Mouse (Mus musculus): ENCODE measurements around the gene Pou4f1. TPM values are rescaled to one million over a fixed set of nuclear protein-coding genes. Genes with fewer than 3 reads are reported as not detected.

Pou4f1 gene
- total and polyA plus RNA-seq, 2 experiments from 2014 or later, result 17.3 to 43.1 TPM

- no peaks in the 10 kb centered on the region for H3K9me3 ChIP-seq (ENCODE audit: low read length)
- TF ChIP-seq CTCF (IDR thresholded peaks at IDR 0.05), result no peak
- H3K4me1 ChIP-seq (ENCODE audit: insufficient read depth, low read length), result peaks cover 5% of the 10 kb centered on the region; the same call in 1 of the 2 replicates
- no peak overlapping the region for H3K27ac ChIP-seq (ENCODE audit: low read depth, low read length)
- ATAC-seq (ENCODE audit: low FRiP score) (no peak), DNase-seq (ENCODE audit: low spot score) (no peak)
- no peak overlapping the region for H3K4me2 ChIP-seq (ENCODE audit: low read depth, low read length, poor library complexity, severe bottlenecking)
- no peak overlapping the region for H3K9ac ChIP-seq (replicated peaks; ENCODE audit: low read length, poor library complexity, severe bottlenecking)
- H3K27me3 ChIP-seq (ENCODE audit: insufficient read depth, low read length), result peaks cover 50% of the 10 kb centered on the region
- 97% methylated on average over 1 of the region's 1 CpGs for WGBS
- no peak overlapping the region for H3K4me3 ChIP-seq (ENCODE audit: low read depth, low read length)
- peaks cover 3% of the 10 kb centered on the region; the same call in 1 of the 2 replicates for H3K36me3 ChIP-seq (ENCODE audit: insufficient read depth, low read length)
Observed at GRCm38 (mm10) chr14:104475438-104475837, 7.6 kb upstream of the Pou4f1 start.

DNA sequence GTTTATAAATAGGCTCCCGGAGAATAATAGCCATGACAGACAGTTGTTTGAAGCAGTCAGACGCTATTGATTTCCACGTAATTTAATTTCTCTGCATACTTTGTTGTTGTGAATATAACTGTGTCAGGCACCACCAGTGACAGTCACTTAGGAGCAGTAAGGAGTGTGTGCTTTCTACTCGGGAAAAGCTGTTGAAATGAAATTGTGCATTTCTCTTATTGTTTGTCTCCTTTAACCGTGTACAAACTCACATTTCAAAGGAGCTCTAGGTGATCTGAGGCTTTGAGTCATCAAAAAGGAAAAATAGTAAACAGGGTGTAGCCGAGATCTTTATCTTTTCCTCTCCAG is 798 bp upstream of the Pou4f1 start:
- DNase-seq (ENCODE audit: low spot score), result no peak
- WGBS, result 3% methylated on average over 6 of the region's 6 CpGs
- Histone ChIP-seq H3K4me3 (ENCODE audit: low read depth, low read length) (peak overlapping the region; percentile 60), H3K4me2 (ENCODE audit: low read depth, low read length, poor library complexity, severe bottlenecking) (peak overlapping the region; percentile 71), H3K36me3 (ENCODE audit: insufficient read depth, low read length) (no peaks in the 10 kb centered on the region), H3K9ac (replicated peaks; ENCODE audit: low read length, poor library complexity, severe bottlenecking) (no peak overlapping the region), H3K27ac (ENCODE audit: low read depth, low read length) (no peak overlapping the region), H3K27me3 (ENCODE audit: insufficient read depth, low read length) (peaks cover 65% of the 10 kb centered on the region), H3K9me3 (ENCODE audit: low read length) (no peaks in the 10 kb centered on the region), H3K4me1 (ENCODE audit: insufficient read depth, low read length) (peaks cover 5% of the 10 kb centered on the region)
- no peak for TF ChIP-seq CTCF (IDR thresholded peaks at IDR 0.05)
- ATAC-seq (ENCODE audit: low FRiP score), result no peak

GRCm38 (mm10) chr14:104467133-104467965 is 450 bp downstream of the Pou4f1 start:
- Histone ChIP-seq H3K9ac (replicated peaks; ENCODE audit: low read length, poor library complexity, severe bottlenecking) (peak overlapping the region; percentile 61), H3K4me1 (ENCODE audit: insufficient read depth, low read length) (no peaks in the 10 kb centered on the region; the same call in 1 of the 2 replicates), H3K9me3 (ENCODE audit: low read length) (no peaks in the 10 kb centered on the region), H3K4me2 (ENCODE audit: low read depth, low read length, poor library complexity, severe bottlenecking) (peak overlapping the region; percentile 71), H3K27ac (ENCODE audit: low read depth, low read length) (peak overlapping the region; percentile 68; the same call in 1 of the 2 replicates), H3K27me3 (ENCODE audit: insufficient read depth, low read length) (peaks cover 67% of the 10 kb centered on the region), H3K4me3 (ENCODE audit: low read depth, low read length) (peak overlapping the region; percentile 60), H3K36me3 (ENCODE audit: insufficient read depth, low read length) (no peaks in the 10 kb centered on the region)
- DNase-seq (ENCODE audit: low spot score) (no peak), ATAC-seq (ENCODE audit: low FRiP score) (peak; percentile 36)
- TF ChIP-seq CTCF (IDR thresholded peaks at IDR 0.05), result no peak
- 2% methylated on average over 83 of the region's 101 CpGs for WGBS

DNA sequence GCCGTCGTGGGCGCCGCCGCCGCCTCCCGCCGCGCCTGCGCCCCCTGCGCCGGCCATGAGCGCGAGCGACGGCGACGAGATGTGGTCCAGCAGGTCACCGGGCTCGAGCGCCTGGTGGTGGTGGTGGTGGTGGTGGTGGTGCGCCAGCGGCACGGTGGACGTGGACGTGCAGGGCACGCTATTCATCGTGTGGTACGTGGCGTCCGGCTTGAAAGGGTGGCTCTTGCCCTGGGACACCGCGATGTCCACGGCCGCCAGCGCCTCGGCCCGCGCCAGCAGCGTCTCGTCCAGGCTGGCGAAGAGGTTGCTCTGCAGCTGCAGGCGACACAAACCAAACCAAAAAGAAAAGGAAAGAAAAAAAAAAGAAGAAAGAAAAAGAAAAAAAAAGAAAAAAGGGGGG is 1.2 kb downstream of the Pou4f1 start:
- ATAC-seq (ENCODE audit: low FRiP score), result no peak
- 0% methylated on average over 20 of the region's 43 CpGs for WGBS
- Histone ChIP-seq H3K9ac (replicated peaks; ENCODE audit: low read length, poor library complexity, severe bottlenecking) (peak overlapping the region; percentile 46; the same call in 1 of the 2 replicates), H3K9me3 (ENCODE audit: low read length) (no peaks in the 10 kb centered on the region), H3K36me3 (ENCODE audit: insufficient read depth, low read length) (no peaks in the 10 kb centered on the region), H3K4me2 (ENCODE audit: low read depth, low read length, poor library complexity, severe bottlenecking) (peak overlapping the region; percentile 55), H3K27me3 (ENCODE audit: insufficient read depth, low read length) (peaks cover 60% of the 10 kb centered on the region), H3K27ac (ENCODE audit: low read depth, low read length) (peak overlapping the region; percentile 51; the same call in 1 of the 2 replicates), H3K4me1 (ENCODE audit: insufficient read depth, low read length) (no peaks in the 10 kb centered on the region; the same call in 1 of the 2 replicates), H3K4me3 (ENCODE audit: low read depth, low read length) (peak overlapping the region; percentile 60)
- DNase-seq (ENCODE audit: low spot score), result no peak
- no peak for TF ChIP-seq CTCF (IDR thresholded peaks at IDR 0.05)

DNA sequence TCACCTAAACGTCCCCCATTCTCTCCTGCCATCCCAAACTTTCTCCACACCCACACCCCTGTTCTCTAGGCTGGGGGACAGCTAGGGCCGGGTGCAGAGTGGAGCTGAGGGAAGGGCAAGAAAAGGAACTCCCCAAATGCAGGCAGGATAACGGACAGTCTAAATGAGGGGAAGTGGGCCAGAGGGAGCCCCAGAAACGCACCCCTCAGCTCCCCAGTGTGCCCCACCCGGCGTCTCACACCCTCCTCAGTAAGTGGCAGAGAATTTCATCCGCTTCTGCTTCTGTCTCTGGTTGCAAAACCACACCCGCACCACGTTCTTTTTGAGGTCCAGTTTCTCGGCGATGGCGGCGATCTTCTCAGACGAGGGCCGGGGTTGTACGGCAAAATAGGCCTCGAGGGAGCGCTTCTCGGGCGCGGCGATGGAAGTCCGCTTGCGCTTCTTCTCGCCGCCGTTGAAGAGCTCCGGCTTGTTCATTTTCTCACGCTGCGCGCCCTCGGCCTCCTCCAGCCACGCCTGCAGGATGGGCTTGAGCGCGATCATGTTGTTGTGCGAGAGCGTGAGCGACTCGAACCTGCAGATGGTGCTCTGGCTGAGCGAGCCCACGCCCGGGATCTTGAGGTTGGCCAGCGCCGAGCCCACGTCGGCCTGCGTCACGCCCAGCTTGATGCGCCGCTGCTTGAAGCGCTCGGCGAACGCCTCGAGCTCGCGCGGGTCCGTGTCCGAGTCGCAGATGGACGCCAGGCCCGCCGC is 2.1 kb downstream of the Pou4f1 start:
- peak overlapping the region; percentile 38; the same call in 1 of the 2 replicates for H3K27ac ChIP-seq (ENCODE audit: low read depth, low read length)
- no peak for ATAC-seq (ENCODE audit: low FRiP score)
- H3K9ac ChIP-seq (replicated peaks; ENCODE audit: low read length, poor library complexity, severe bottlenecking), result peak overlapping the region; percentile 46
- peak overlapping the region; percentile 60 for H3K4me3 ChIP-seq (ENCODE audit: low read depth, low read length)
- no peak for TF ChIP-seq CTCF (IDR thresholded peaks at IDR 0.05)
- under 1% methylated on average over 61 of the region's 64 CpGs for WGBS
- H3K4me2 ChIP-seq (ENCODE audit: low read depth, low read length, poor library complexity, severe bottlenecking), result peak overlapping the region; percentile 55
- H3K4me1 ChIP-seq (ENCODE audit: insufficient read depth, low read length), result no peaks in the 10 kb centered on the region; the same call in 1 of the 2 replicates
- H3K9me3 ChIP-seq (ENCODE audit: low read length), result no peaks in the 10 kb centered on the region
- no peak for DNase-seq (ENCODE audit: low spot score)
- H3K27me3 ChIP-seq (ENCODE audit: insufficient read depth, low read length), result peaks cover 61% of the 10 kb centered on the region
- H3K36me3 ChIP-seq (ENCODE audit: insufficient read depth, low read length), result no peaks in the 10 kb centered on the region
